Mouse (Mus musculus): ENCODE results near the gene Abtb2. TPM values are rescaled to one million over a fixed set of nuclear protein-coding genes. Genes with fewer than 3 reads are reported as not detected.
A peak's percentile ranks its signal among the peaks of the same experiment; 100 is the strongest.

Gene Abtb2
- polyA plus RNA-seq, 1 experiment from 2014 or later: 9.7 TPM

DNA sequence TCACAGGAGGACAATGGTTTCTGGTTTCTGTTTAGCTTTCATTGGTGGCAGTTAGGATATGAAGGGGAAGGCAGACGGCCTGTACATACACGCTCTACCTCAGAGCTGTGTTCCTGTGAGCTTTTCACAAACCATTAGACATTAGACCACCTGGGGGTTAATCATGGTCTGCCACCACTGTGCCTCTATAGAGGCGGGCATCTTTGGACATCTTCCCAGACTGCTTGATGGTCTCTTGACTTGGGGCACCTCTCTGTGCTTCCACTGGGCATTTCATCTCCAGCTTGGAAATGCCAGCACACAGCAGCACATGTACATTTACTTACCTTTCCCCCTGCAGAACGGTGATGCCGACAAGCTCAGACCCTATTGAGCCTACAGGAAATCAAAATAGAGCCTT, 63.8 kb downstream of the Abtb2 start:
- no peak for DNase-seq (ENCODE audit: low spot score)
- Histone ChIP-seq H3K36me3 (replicated peaks; ENCODE audit: control insufficient read depth, insufficient read depth, low read depth, low read length) (no peaks in the 10 kb centered on the region), H3K9me3 (replicated peaks; ENCODE audit: control insufficient read depth, low read length) (no peaks in the 10 kb centered on the region), H3K27me3 (ENCODE audit: control insufficient read depth, insufficient read depth, low read length) (no peaks in the 10 kb centered on the region), H3K4me2 (ENCODE audit: low read depth, low read length) (no peak overlapping the region), H3K4me3 (ENCODE audit: low read depth, low read length) (no peak overlapping the region), H3K9ac (replicated peaks; ENCODE audit: low read length) (no peak overlapping the region), H3K4me1 (ENCODE audit: control insufficient read depth, insufficient read depth, low read length) (peaks cover 3% of the 10 kb centered on the region; the same call in 1 of the 2 replicates), H3K27ac (replicated peaks; ENCODE audit: low read depth, low read length) (no peak overlapping the region)
- 59% methylated on average over 5 of the region's 5 CpGs for WGBS
- ATAC-seq (replicated peaks; ENCODE audit: insufficient number of reproducible peaks, low FRiP score, low TSS enrichment, low read depth): no peak

DNA sequence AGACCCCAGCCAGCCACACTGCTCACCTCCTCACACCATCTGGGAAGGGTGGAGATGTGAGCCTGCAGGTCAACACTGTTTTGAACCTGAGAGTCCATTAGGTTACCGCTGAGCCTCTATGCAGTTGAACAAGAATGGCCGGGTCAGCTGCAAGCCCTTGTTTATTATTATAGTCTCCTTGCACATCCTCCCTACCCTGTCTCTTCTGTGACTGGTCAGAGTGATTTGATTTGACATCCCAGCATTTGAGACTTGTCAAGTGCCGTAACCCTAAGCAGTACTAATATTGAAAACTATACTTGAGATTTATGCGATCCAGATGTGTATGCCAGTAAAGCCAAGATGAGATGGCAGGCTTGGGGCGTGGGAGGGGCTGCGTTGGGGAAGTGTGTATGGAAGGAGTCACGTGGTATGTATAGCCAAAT, 65.2 kb downstream of the Abtb2 start:
- peak; percentile 37 for ATAC-seq (replicated peaks; ENCODE audit: insufficient number of reproducible peaks, low FRiP score, low TSS enrichment, low read depth)
- H3K27ac ChIP-seq (replicated peaks; ENCODE audit: low read depth, low read length): no peak overlapping the region
- H3K9me3 ChIP-seq (replicated peaks; ENCODE audit: control insufficient read depth, low read length): no peaks in the 10 kb centered on the region
- H3K4me1 ChIP-seq (ENCODE audit: control insufficient read depth, insufficient read depth, low read length): peaks cover 3% of the 10 kb centered on the region; the same call in 1 of the 2 replicates
- no peaks in the 10 kb centered on the region for H3K36me3 ChIP-seq (replicated peaks; ENCODE audit: control insufficient read depth, insufficient read depth, low read depth, low read length)
- peak; percentile 85 for DNase-seq (ENCODE audit: low spot score)
- no peak overlapping the region for H3K4me2 ChIP-seq (ENCODE audit: low read depth, low read length)
- 28% methylated on average over 7 of the region's 7 CpGs for WGBS
- H3K27me3 ChIP-seq (ENCODE audit: control insufficient read depth, insufficient read depth, low read length): no peaks in the 10 kb centered on the region
- H3K4me3 ChIP-seq (ENCODE audit: low read depth, low read length): no peak overlapping the region
- H3K9ac ChIP-seq (replicated peaks; ENCODE audit: low read length): no peak overlapping the region

GRCm38 (mm10) chr2:103632136-103632925, 66.2 kb downstream of the Abtb2 start:
- H3K4me1 ChIP-seq (ENCODE audit: control insufficient read depth, insufficient read depth, low read length): peaks cover 3% of the 10 kb centered on the region; the same call in 1 of the 2 replicates
- no peak overlapping the region for H3K4me2 ChIP-seq (ENCODE audit: low read depth, low read length)
- 52% methylated on average over 5 of the region's 6 CpGs for WGBS
- no peaks in the 10 kb centered on the region for H3K9me3 ChIP-seq (replicated peaks; ENCODE audit: control insufficient read depth, low read length)
- DNase-seq (ENCODE audit: low spot score) (no peak), ATAC-seq (replicated peaks; ENCODE audit: insufficient number of reproducible peaks, low FRiP score, low TSS enrichment, low read depth) (peak; percentile 29; the same call in 1 of the 2 replicates)
- H3K4me3 ChIP-seq (ENCODE audit: low read depth, low read length): no peak overlapping the region
- H3K27ac ChIP-seq (replicated peaks; ENCODE audit: low read depth, low read length): no peak overlapping the region
- H3K27me3 ChIP-seq (ENCODE audit: control insufficient read depth, insufficient read depth, low read length): no peaks in the 10 kb centered on the region
- no peaks in the 10 kb centered on the region for H3K36me3 ChIP-seq (replicated peaks; ENCODE audit: control insufficient read depth, insufficient read depth, low read depth, low read length)
- H3K9ac ChIP-seq (replicated peaks; ENCODE audit: low read length): no peak overlapping the region

DNA sequence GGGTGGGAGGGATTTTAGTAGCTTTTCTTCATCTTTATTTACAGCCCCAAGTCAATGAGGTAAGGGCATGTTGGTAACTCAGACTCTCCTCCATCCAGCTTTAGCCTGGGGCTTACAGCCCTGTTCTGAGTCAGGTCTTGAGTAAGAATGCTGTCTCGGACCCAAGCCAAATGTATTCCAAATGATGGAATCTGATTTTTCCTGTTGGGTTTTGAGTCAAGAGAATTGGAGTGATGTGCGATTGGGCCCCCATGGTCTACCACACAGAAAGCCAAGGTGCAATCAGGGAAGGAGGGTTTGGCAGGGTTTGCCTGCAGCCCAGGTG, 66.8 kb downstream of the Abtb2 start:
- no peak for DNase-seq (ENCODE audit: low spot score)
- no peaks in the 10 kb centered on the region for H3K36me3 ChIP-seq (replicated peaks; ENCODE audit: control insufficient read depth, insufficient read depth, low read depth, low read length)
- H3K4me2 ChIP-seq (ENCODE audit: low read depth, low read length): no peak overlapping the region
- no peak for ATAC-seq (replicated peaks; ENCODE audit: insufficient number of reproducible peaks, low FRiP score, low TSS enrichment, low read depth)
- H3K27me3 ChIP-seq (ENCODE audit: control insufficient read depth, insufficient read depth, low read length): no peaks in the 10 kb centered on the region
- H3K9ac ChIP-seq (replicated peaks; ENCODE audit: low read length): no peak overlapping the region
- H3K4me1 ChIP-seq (ENCODE audit: control insufficient read depth, insufficient read depth, low read length): peaks cover 3% of the 10 kb centered on the region; the same call in 1 of the 2 replicates
- H3K27ac ChIP-seq (replicated peaks; ENCODE audit: low read depth, low read length): no peak overlapping the region
- no peaks in the 10 kb centered on the region for H3K9me3 ChIP-seq (replicated peaks; ENCODE audit: control insufficient read depth, low read length)
- H3K4me3 ChIP-seq (ENCODE audit: low read depth, low read length): no peak overlapping the region
- 75% methylated on average over 2 of the region's 2 CpGs for WGBS

- Histone ChIP-seq H3K27me3 (ENCODE audit: control insufficient read depth, insufficient read depth, low read length) (no peaks in the 10 kb centered on the region), H3K4me1 (ENCODE audit: control insufficient read depth, insufficient read depth, low read length) (peaks cover 5% of the 10 kb centered on the region), H3K9ac (replicated peaks; ENCODE audit: low read length) (no peak overlapping the region), H3K4me3 (ENCODE audit: low read depth, low read length) (no peak overlapping the region), H3K4me2 (ENCODE audit: low read depth, low read length) (no peak overlapping the region), H3K27ac (replicated peaks; ENCODE audit: low read depth, low read length) (no peak overlapping the region), H3K9me3 (replicated peaks; ENCODE audit: control insufficient read depth, low read length) (no peaks in the 10 kb centered on the region), H3K36me3 (replicated peaks; ENCODE audit: control insufficient read depth, insufficient read depth, low read depth, low read length) (no peaks in the 10 kb centered on the region)
- no peak for ATAC-seq (replicated peaks; ENCODE audit: insufficient number of reproducible peaks, low FRiP score, low TSS enrichment, low read depth)
- DNase-seq (ENCODE audit: low spot score): no peak
- WGBS: 91% methylated on average over 3 of the region's 3 CpGs
These were observed 69.8 kb downstream of the Abtb2 start for GRCm38 (mm10) chr2:103635731-103636487.

GRCm38 (mm10) chr2:103637385-103637784, 71.3 kb downstream of the Abtb2 start:
- WGBS: 73% methylated on average over 1 of the region's 1 CpGs
- Histone ChIP-seq H3K4me3 (ENCODE audit: low read depth, low read length) (no peak overlapping the region), H3K36me3 (replicated peaks; ENCODE audit: control insufficient read depth, insufficient read depth, low read depth, low read length) (no peaks in the 10 kb centered on the region), H3K9me3 (replicated peaks; ENCODE audit: control insufficient read depth, low read length) (no peaks in the 10 kb centered on the region), H3K4me2 (ENCODE audit: low read depth, low read length) (no peak overlapping the region), H3K27ac (replicated peaks; ENCODE audit: low read depth, low read length) (no peak overlapping the region), H3K27me3 (ENCODE audit: control insufficient read depth, insufficient read depth, low read length) (no peaks in the 10 kb centered on the region), H3K4me1 (ENCODE audit: control insufficient read depth, insufficient read depth, low read length) (peaks cover 2% of the 10 kb centered on the region), H3K9ac (replicated peaks; ENCODE audit: low read length) (no peak overlapping the region)
- no peak for ATAC-seq (replicated peaks; ENCODE audit: insufficient number of reproducible peaks, low FRiP score, low TSS enrichment, low read depth)
- no peak for DNase-seq (ENCODE audit: low spot score)

- no peak overlapping the region for H3K4me2 ChIP-seq (ENCODE audit: low read depth, low read length)
- WGBS: 95% methylated on average over 5 of the region's 5 CpGs
- ATAC-seq (replicated peaks; ENCODE audit: insufficient number of reproducible peaks, low FRiP score, low TSS enrichment, low read depth) (no peak), DNase-seq (ENCODE audit: low spot score) (no peak)
- H3K27me3 ChIP-seq (ENCODE audit: control insufficient read depth, insufficient read depth, low read length): no peaks in the 10 kb centered on the region
- H3K9ac ChIP-seq (replicated peaks; ENCODE audit: low read length): no peak overlapping the region
- H3K36me3 ChIP-seq (replicated peaks; ENCODE audit: control insufficient read depth, insufficient read depth, low read depth, low read length): no peaks in the 10 kb centered on the region
- no peak overlapping the region for H3K4me3 ChIP-seq (ENCODE audit: low read depth, low read length)
- H3K27ac ChIP-seq (replicated peaks; ENCODE audit: low read depth, low read length): no peak overlapping the region
- no peaks in the 10 kb centered on the region for H3K9me3 ChIP-seq (replicated peaks; ENCODE audit: control insufficient read depth, low read length)
- peaks cover 2% of the 10 kb centered on the region for H3K4me1 ChIP-seq (ENCODE audit: control insufficient read depth, insufficient read depth, low read length)
These were observed 71.8 kb downstream of the Abtb2 start for GRCm38 (mm10) chr2:103637943-103638342.

GRCm38 (mm10) chr2:103639701-103640100, 73.6 kb downstream of the Abtb2 start:
- no peaks in the 10 kb centered on the region for H3K36me3 ChIP-seq (replicated peaks; ENCODE audit: control insufficient read depth, insufficient read depth, low read depth, low read length)
- no peak overlapping the region for H3K9ac ChIP-seq (replicated peaks; ENCODE audit: low read length)
- no peaks in the 10 kb centered on the region for H3K9me3 ChIP-seq (replicated peaks; ENCODE audit: control insufficient read depth, low read length)
- no peak overlapping the region for H3K4me3 ChIP-seq (ENCODE audit: low read depth, low read length)
- no peaks in the 10 kb centered on the region for H3K27me3 ChIP-seq (ENCODE audit: control insufficient read depth, insufficient read depth, low read length)
- peaks cover 2% of the 10 kb centered on the region for H3K4me1 ChIP-seq (ENCODE audit: control insufficient read depth, insufficient read depth, low read length)
- ATAC-seq (replicated peaks; ENCODE audit: insufficient number of reproducible peaks, low FRiP score, low TSS enrichment, low read depth) (no peak), DNase-seq (ENCODE audit: low spot score) (peak; percentile 52)
- no peak overlapping the region for H3K4me2 ChIP-seq (ENCODE audit: low read depth, low read length)
- H3K27ac ChIP-seq (replicated peaks; ENCODE audit: low read depth, low read length): no peak overlapping the region
- WGBS: 12% methylated on average over 2 of the region's 2 CpGs

Measured in embryonic facial prominence, embryonic 11.5 days (tissue).